Mouse (Mus musculus): ENCODE data around the gene Speer4b.
"Not testable (repeated sequence)": the region's sequence is repeated elsewhere in the genome, so short reads cannot be mapped to it uniquely, and the experiment has no call there.

Speer4b gene

GRCm38 (mm10) chr5:27501338-27501737 is at the start of gene Speer4b:
Speer4b (minus strand) TSS chr5:27501438.
- not testable (repeated sequence) for DNase-seq

- DNase-seq = peak; percentile 14
Observed at GRCm38 (mm10) chr5:27549291-27549690, 48.1 kb upstream of the Speer4b start.

- DNase-seq = peak; percentile 64
Observed at GRCm38 (mm10) chr5:27544816-27545270, 43.6 kb upstream of the Speer4b start.

- no peak for DNase-seq
Observed at GRCm38 (mm10) chr5:27526906-27527305, 25.7 kb upstream of the Speer4b start.

- no peak for DNase-seq
Observed at GRCm38 (mm10) chr5:27518716-27519115, 17.5 kb upstream of the Speer4b start.

GRCm38 (mm10) chr5:27490942-27491341 is 10.3 kb downstream of the Speer4b start:
- no peak for DNase-seq

- DNase-seq = no peak
Observed at GRCm38 (mm10) chr5:27486138-27486537, 15.1 kb downstream of the Speer4b start.

- peak; percentile 50 for DNase-seq
Observed at GRCm38 (mm10) chr5:27481706-27482105, 19.5 kb downstream of the Speer4b start.

GRCm38 (mm10) chr5:27474964-27475465 is 26.2 kb downstream of the Speer4b start:
- peak; percentile 62 for DNase-seq

- peak; percentile 40 for DNase-seq
Observed at GRCm38 (mm10) chr5:27457686-27458085, 43.6 kb downstream of the Speer4b start.

- DNase-seq = peak; percentile 37
Observed at GRCm38 (mm10) chr5:27456981-27457380, 44.3 kb downstream of the Speer4b start.

- DNase-seq = peak; percentile 37
Observed at GRCm38 (mm10) chr5:27454386-27454785, 46.9 kb downstream of the Speer4b start.

- peak; percentile 64 for DNase-seq
Observed at GRCm38 (mm10) chr5:27453201-27453845, 47.9 kb downstream of the Speer4b start.

Data from heart, adult 11 months (tissue).